Mouse (Mus musculus) embryo, embryonic 11 days (tissue): Measurements from ENCODE around the gene Nav2.

Experiments used
- DNase-seq: peaks from one replicate; pipeline ENCODE4 v3.0.0-alpha.2; 2015

Nav2 gene

GRCm38 (mm10) chr7:49303600-49304411 lies 395.3 kb downstream of the Nav2 start:
- DNase-seq = peak; percentile 59

- DNase-seq = peak; percentile 30
Observed at GRCm38 (mm10) chr7:49307717-49308116, 399.2 kb downstream of the Nav2 start.

- no peak for DNase-seq
Observed at GRCm38 (mm10) chr7:49309746-49310145, 401.2 kb downstream of the Nav2 start.

GRCm38 (mm10) chr7:49313945-49314344 lies 405.4 kb downstream of the Nav2 start:
- no peak for DNase-seq

- no peak for DNase-seq
Observed at GRCm38 (mm10) chr7:49315033-49315432, 406.5 kb downstream of the Nav2 start.

- no peak for DNase-seq
Observed at GRCm38 (mm10) chr7:49316600-49316999, 408.1 kb downstream of the Nav2 start.

GRCm38 (mm10) chr7:49318183-49318897 lies 409.8 kb downstream of the Nav2 start:
- DNase-seq = no peak

- DNase-seq = no peak
Observed at GRCm38 (mm10) chr7:49318898-49319293, 410.4 kb downstream of the Nav2 start.

- DNase-seq = no peak
Observed at GRCm38 (mm10) chr7:49319981-49320380, 411.5 kb downstream of the Nav2 start.

GRCm38 (mm10) chr7:49321124-49321531 lies 412.6 kb downstream of the Nav2 start:
- DNase-seq = no peak

- DNase-seq = no peak
Observed at GRCm38 (mm10) chr7:49322179-49322578, 413.7 kb downstream of the Nav2 start.

- no peak for DNase-seq
Observed at GRCm38 (mm10) chr7:49324575-49324974, 416.1 kb downstream of the Nav2 start.

- no peak for DNase-seq
Observed at GRCm38 (mm10) chr7:49326136-49326722, 417.7 kb downstream of the Nav2 start.

GRCm38 (mm10) chr7:49326967-49327742 lies 418.6 kb downstream of the Nav2 start:
- DNase-seq = no peak

- no peak for DNase-seq
Observed at GRCm38 (mm10) chr7:49330181-49330580, 421.7 kb downstream of the Nav2 start.

GRCm38 (mm10) chr7:49331939-49332338 lies 423.4 kb downstream of the Nav2 start:
- DNase-seq = no peak

GRCm38 (mm10) chr7:49332644-49333043 lies 424.1 kb downstream of the Nav2 start:
- no peak for DNase-seq

GRCm38 (mm10) chr7:49334163-49334562 lies 425.6 kb downstream of the Nav2 start:
- DNase-seq = peak; percentile 26

GRCm38 (mm10) chr7:49335056-49335455 lies 426.5 kb downstream of the Nav2 start:
- no peak for DNase-seq

GRCm38 (mm10) chr7:49336725-49337124 lies 428.2 kb downstream of the Nav2 start:
- no peak for DNase-seq

- no peak for DNase-seq
Observed at GRCm38 (mm10) chr7:49337710-49338109, 429.2 kb downstream of the Nav2 start.

GRCm38 (mm10) chr7:49339953-49340352 lies 431.4 kb downstream of the Nav2 start:
- DNase-seq = no peak
